Mouse (Mus musculus): Measurements from ENCODE around the gene Vps25. TPM values are rescaled to one million over a fixed set of nuclear protein-coding genes. Genes with fewer than 3 reads are reported as not detected.

The Vps25 gene
- polyA plus RNA-seq, 1 experiment from 2014 or later: 128 TPM

Other genes starting within 250 kb of the Vps25 start
- 57.1 and 62.2 TPM in 2 replicates for gene Atp6v0a1, start 244.3 kb upstream of the Vps25 start, polyA plus RNA-seq (2014; fragmentation: Nextera tagmentation; extraction: Ambion mirVana)
- gene Naglu, start 183.7 kb upstream of the Vps25 start, polyA plus RNA-seq (2014; fragmentation: Nextera tagmentation; extraction: Ambion mirVana): 9.6 and 13.1 TPM in 2 replicates
- gene Hsd17b1, start 175.3 kb upstream of the Vps25 start, polyA plus RNA-seq (2014; fragmentation: Nextera tagmentation; extraction: Ambion mirVana): 0.11 TPM in 1 of 2 replicates, not detected in the other
- gene Coasy, start 171.1 kb upstream of the Vps25 start, polyA plus RNA-seq (2014; fragmentation: Nextera tagmentation; extraction: Ambion mirVana): 29.6 and 34.3 TPM in 2 replicates
- 34.5 and 36.0 TPM in 2 replicates for gene Mlx, start 166.4 kb upstream of the Vps25 start, polyA plus RNA-seq (2014; fragmentation: Nextera tagmentation; extraction: Ambion mirVana)
- 23.1 and 27.5 TPM in 2 replicates for gene Psmc3ip, start 158.3 kb upstream of the Vps25 start, polyA plus RNA-seq (2014; fragmentation: Nextera tagmentation; extraction: Ambion mirVana)
- gene Retreg3, start 133.8 kb upstream of the Vps25 start, polyA plus RNA-seq (2014; fragmentation: Nextera tagmentation; extraction: Ambion mirVana): 5.5 and 9.2 TPM in 2 replicates
- gene Tubg1, start 133.8 kb upstream of the Vps25 start, polyA plus RNA-seq (2014; fragmentation: Nextera tagmentation; extraction: Ambion mirVana): 82.1 and 83.5 TPM in 2 replicates
- 4.3 TPM in 2 replicates for gene Tubg2, start 97.8 kb upstream of the Vps25 start, polyA plus RNA-seq (2014; fragmentation: Nextera tagmentation; extraction: Ambion mirVana)
- gene Cntnap1, start 83.2 kb upstream of the Vps25 start, polyA plus RNA-seq (2014; fragmentation: Nextera tagmentation; extraction: Ambion mirVana): 0.46 and 0.70 TPM in 2 replicates
- gene Plekhh3, start 82.4 kb upstream of the Vps25 start, polyA plus RNA-seq (2014; fragmentation: Nextera tagmentation; extraction: Ambion mirVana): 6.2 TPM in 2 replicates
- 0.13 and 0.39 TPM in 2 replicates for gene Ccr10, start 78.3 kb upstream of the Vps25 start, polyA plus RNA-seq (2014; fragmentation: Nextera tagmentation; extraction: Ambion mirVana)
- 10.2 and 12.7 TPM in 2 replicates for gene Ezh1, start 27.2 kb upstream of the Vps25 start, polyA plus RNA-seq (2014; fragmentation: Nextera tagmentation; extraction: Ambion mirVana)
- gene Ramp2, start 7.7 kb upstream of the Vps25 start, polyA plus RNA-seq (2014; fragmentation: Nextera tagmentation; extraction: Ambion mirVana): 230 and 232 TPM in 2 replicates
- gene Wnk4, start 6.9 kb downstream of the Vps25 start, polyA plus RNA-seq (2014; fragmentation: Nextera tagmentation; extraction: Ambion mirVana): 11.1 and 13.7 TPM in 2 replicates
- 1.1 TPM in 2 replicates for gene Cntd1, start 25.3 kb downstream of the Vps25 start, polyA plus RNA-seq (2014; fragmentation: Nextera tagmentation; extraction: Ambion mirVana)
- gene Coa3, start 25.4 kb downstream of the Vps25 start, polyA plus RNA-seq (2014; fragmentation: Nextera tagmentation; extraction: Ambion mirVana): 183 and 189 TPM in 2 replicates
- 138 and 154 TPM in 2 replicates for gene Becn1, start 48.6 kb downstream of the Vps25 start, polyA plus RNA-seq (2014; fragmentation: Nextera tagmentation; extraction: Ambion mirVana)
- gene Psme3, start 62.5 kb downstream of the Vps25 start, polyA plus RNA-seq (2014; fragmentation: Nextera tagmentation; extraction: Ambion mirVana): 104 and 105 TPM in 2 replicates
- 0.90 and 1.4 TPM in 2 replicates for gene Aoc2, start 71.4 kb downstream of the Vps25 start, polyA plus RNA-seq (2014; fragmentation: Nextera tagmentation; extraction: Ambion mirVana)
- 0.20 and 0.24 TPM in 2 replicates for gene Aoc3, start 76.9 kb downstream of the Vps25 start, polyA plus RNA-seq (2014; fragmentation: Nextera tagmentation; extraction: Ambion mirVana)
- gene G6pc, start 113.9 kb downstream of the Vps25 start, polyA plus RNA-seq (2014; fragmentation: Nextera tagmentation; extraction: Ambion mirVana): not detected in 2 replicates
- 49.7 and 52.3 TPM in 2 replicates for gene Aarsd1, start 163.9 kb downstream of the Vps25 start, polyA plus RNA-seq (2014; fragmentation: Nextera tagmentation; extraction: Ambion mirVana)
- gene Gm27029, start 171.1 kb downstream of the Vps25 start, polyA plus RNA-seq (2014; fragmentation: Nextera tagmentation; extraction: Ambion mirVana): 17.5 and 18.7 TPM in 2 replicates
- gene Rundc1, start 171.4 kb downstream of the Vps25 start, polyA plus RNA-seq (2014; fragmentation: Nextera tagmentation; extraction: Ambion mirVana): 9.6 and 12.9 TPM in 2 replicates
- 75.3 and 82.6 TPM in 2 replicates for gene Ptges3l, start 171.6 kb downstream of the Vps25 start, polyA plus RNA-seq (2014; fragmentation: Nextera tagmentation; extraction: Ambion mirVana)
- 286 and 315 TPM in 2 replicates for gene Rpl27, start 188.6 kb downstream of the Vps25 start, polyA plus RNA-seq (2014; fragmentation: Nextera tagmentation; extraction: Ambion mirVana)
- gene Ifi35, start 194.7 kb downstream of the Vps25 start, polyA plus RNA-seq (2014; fragmentation: Nextera tagmentation; extraction: Ambion mirVana): 10.2 and 11.8 TPM in 2 replicates
- 17.5 and 22.3 TPM in 2 replicates for gene Rnd2, start 211.3 kb downstream of the Vps25 start, polyA plus RNA-seq (2014; fragmentation: Nextera tagmentation; extraction: Ambion mirVana)
- gene Vat1, start 212.5 kb downstream of the Vps25 start, polyA plus RNA-seq (2014; fragmentation: Nextera tagmentation; extraction: Ambion mirVana): 26.5 and 31.7 TPM in 2 replicates

Data from heart, embryonic 11.5 days (tissue).